Mouse (Mus musculus) cerebellum, adult 9-10 months (tissue): ENCODE measurements around the gene H3f3a.

Experiments
- DNase-seq: peaks from one replicate; pipeline ENCODE4 v3.0.0; 2022

Gene H3f3a

GRCm38 (mm10) chr1:180757252-180757955 is 56.3 kb downstream of the H3f3a start:
- DNase-seq, result no peak

- DNase-seq, result no peak
Measured at GRCm38 (mm10) chr1:180756711-180757110, 57.0 kb downstream of the H3f3a start.

GRCm38 (mm10) chr1:180754376-180754775 is 59.4 kb downstream of the H3f3a start:
- no peak for DNase-seq

GRCm38 (mm10) chr1:180752115-180752514 is 61.6 kb downstream of the H3f3a start:
- no peak for DNase-seq
